Mouse (Mus musculus) CH12.LX (cell line): ENCODE measurements at regions not wholly inside any gene's neighbourhood (a gene's known extent, or its start where the extent isn't known, plus 50 kb on each side); places are given as distances from the start of the nearest gene placed in this dataset.
"Not testable (repeated sequence)": the region's sequence is repeated elsewhere in the genome, so short reads cannot be mapped to it uniquely, and the experiment has no call there.

Experiments
- DNase-seq: peaks from one replicate; pipeline ENCODE4 v3.0.0-alpha.2; 2013; ENCODE audit errors: extremely low read depth
- H3K27ac ChIP-seq: 2 replicates; pipeline ENCODE4 v1.5.1; 2012; ENCODE audit warnings: low read depth, mild to moderate bottlenecking, control low read depth, moderate library complexity; ENCODE audit not compliant: insufficient read depth
- H3K27me3 ChIP-seq: replicated peaks from 2 replicates; pipeline ENCODE3; 2012; ENCODE audit warnings: inconsistent platforms
- H3K36me3 ChIP-seq, 2 experiments: replicated peaks in 1 of 2; 2 replicates each; pipeline versions ENCODE3 to v1.6.1; 2012; ENCODE audit warnings: inconsistent platforms in 1 of 2, low read length in 1 of 2, mild to moderate bottlenecking in 1 of 2, mixed read lengths in 1 of 2, moderate library complexity in 1 of 2; ENCODE audit not compliant: control insufficient read depth in 1 of 2, insufficient read depth in 1 of 2
- H3K4me1 ChIP-seq, 2 experiments: 2 replicates each; pipeline ENCODE4 v1.6.1; 2012; ENCODE audit warnings: inconsistent platforms in 1 of 2, moderate library complexity in 1 of 2; ENCODE audit not compliant: insufficient read depth in 2 of 2, control insufficient read depth in 1 of 2
- H3K4me2 ChIP-seq: 2 replicates; pipeline ENCODE4 v1.6.1; 2012; ENCODE audit warnings: low read depth, mild to moderate bottlenecking, control low read depth; ENCODE audit not compliant: poor library complexity, insufficient read depth, severe bottlenecking
- H3K4me3 ChIP-seq, 3 experiments: fragments of 150-350 bp in 1 of 3; sonication (generic) in 1 of 3; replicated peaks in 1 of 3; 2 replicates each; pipeline versions ENCODE3 to v1.5.1; 2011 to 2012; ENCODE audit warnings: low read depth in 2 of 3, low read length in 2 of 3, mild to moderate bottlenecking in 2 of 3, moderate library complexity in 2 of 3, control low read depth in 1 of 3, improper control_type of control experiment in 1 of 3, inconsistent platforms in 1 of 3, mixed read lengths in 1 of 3; ENCODE audit not compliant: poor library complexity in 1 of 3
- H3K79me2 ChIP-seq: replicated peaks from 2 replicates; pipeline ENCODE4 v1.6.1; 2012; ENCODE audit warnings: mild to moderate bottlenecking, moderate library complexity; ENCODE audit not compliant: control insufficient read depth, poor library complexity, insufficient read depth, severe bottlenecking; ENCODE audit errors: extremely low read depth
- H3K9ac ChIP-seq: 2 replicates; pipeline ENCODE4 v1.6.1; 2012; ENCODE audit warnings: low read depth, mild to moderate bottlenecking, control low read depth, moderate library complexity; ENCODE audit not compliant: insufficient read depth
- H3K9me3 ChIP-seq: replicated peaks from 2 replicates; pipeline ENCODE3; 2012; ENCODE audit warnings: low read length, inconsistent platforms, mixed read lengths
- CHD1 ChIP-seq: IDR thresholded peaks from 2 replicates; pipeline ENCODE4 v1.6.1; 2012; ENCODE audit warnings: low read depth, low read length, improper control_type of control experiment, inconsistent platforms
- CHD2 ChIP-seq: IDR thresholded peaks from 2 replicates; pipeline ENCODE4 v1.6.1; 2011; ENCODE audit warnings: low read length, improper control_type of control experiment
- ELF1 ChIP-seq: IDR thresholded peaks from 2 replicates; pipeline ENCODE4 v1.6.1; 2014; ENCODE audit warnings: low read depth, mild to moderate bottlenecking, inconsistent platforms, low read length, improper control_type of control experiment
- EP300 ChIP-seq: IDR thresholded peaks from 2 replicates; pipeline ENCODE4 v1.6.1; 2011; ENCODE audit warnings: low read length, improper control_type of control experiment
- ETS1 ChIP-seq: conservative IDR thresholded peaks from 2 replicates; pipeline ENCODE4 v1.6.1; 2012; ENCODE audit warnings: low read depth, mild to moderate bottlenecking, inconsistent platforms, low read length, improper control_type of control experiment, moderate library complexity
- HCFC1 ChIP-seq: IDR thresholded peaks from 2 replicates; pipeline ENCODE4 v1.6.1; 2012; ENCODE audit warnings: low read depth, mild to moderate bottlenecking, inconsistent platforms, low read length, improper control_type of control experiment
- IRF4 ChIP-seq: IDR thresholded peaks from 2 replicates; pipeline ENCODE4 v1.6.1; 2014; ENCODE audit warnings: low read depth, mild to moderate bottlenecking, inconsistent platforms, low read length, improper control_type of control experiment
- JUN ChIP-seq: IDR thresholded peaks from 2 replicates; pipeline ENCODE4 v1.6.1; 2011; ENCODE audit warnings: low read depth, mild to moderate bottlenecking, low read length, improper control_type of control experiment, moderate library complexity; ENCODE audit not compliant: insufficient read depth
- MAFK ChIP-seq: IDR thresholded peaks from 2 replicates; pipeline ENCODE4 v1.6.1; 2011; ENCODE audit warnings: low read length, improper control_type of control experiment; ENCODE audit not compliant: insufficient replicate concordance
- MAX ChIP-seq: IDR thresholded peaks from 2 replicates; pipeline ENCODE4 v1.6.1; 2011; ENCODE audit warnings: low read length, improper control_type of control experiment
- MAZ ChIP-seq: IDR thresholded peaks from 2 replicates; pipeline ENCODE4 v1.6.1; 2012; ENCODE audit warnings: low read depth, mild to moderate bottlenecking, inconsistent platforms, low read length, improper control_type of control experiment, moderate library complexity
- MXI1 ChIP-seq: IDR thresholded peaks from 2 replicates; pipeline ENCODE4 v1.6.1; 2011; ENCODE audit warnings: mild to moderate bottlenecking, low read depth, low read length, improper control_type of control experiment
- NRF1 ChIP-seq: IDR thresholded peaks from 2 replicates; pipeline ENCODE4 v1.6.1; 2014; ENCODE audit warnings: low read depth, mild to moderate bottlenecking, inconsistent platforms, low read length, improper control_type of control experiment, moderate library complexity
- PAX5 ChIP-seq: IDR thresholded peaks from 2 replicates; pipeline ENCODE4 v1.6.1; 2012; ENCODE audit warnings: low read length, inconsistent platforms, mixed read lengths
- POLR2AphosphoS2 ChIP-seq: IDR thresholded peaks from 2 replicates; pipeline ENCODE4 v1.6.1; 2011; ENCODE audit warnings: low read depth, low read length, improper control_type of control experiment
- RCOR1 ChIP-seq: conservative IDR thresholded peaks from 2 replicates; pipeline ENCODE4 v1.6.1; 2012; ENCODE audit warnings: low read depth, mild to moderate bottlenecking, inconsistent platforms, low read length, improper control_type of control experiment
- SIN3A ChIP-seq: IDR thresholded peaks from 2 replicates; pipeline ENCODE4 v1.6.1; 2012; ENCODE audit warnings: low read length, improper control_type of control experiment, inconsistent platforms
- SMC3 ChIP-seq: IDR thresholded peaks from 2 replicates; pipeline ENCODE4 v1.6.1; 2011; ENCODE audit warnings: low read depth, low read length, improper control_type of control experiment
- ZKSCAN1 ChIP-seq: IDR thresholded peaks from 2 replicates; pipeline ENCODE4 v1.6.1; 2012; ENCODE audit warnings: low read depth, inconsistent platforms, low read length, improper control_type of control experiment, borderline replicate concordance
- ZMIZ1 ChIP-seq: IDR thresholded peaks from 2 replicates; pipeline ENCODE4 v1.6.1; 2012; ENCODE audit warnings: low read depth, mild to moderate bottlenecking, inconsistent platforms, low read length, improper control_type of control experiment
- dilution Hi-C: fragments of 300-500 bp; cut with MboI; formaldehyde crosslinking; loops from 2 replicates; pipeline ENCODE4 v1.14.3; 2020; ENCODE audit warnings: low sequenced_read_pairs; ENCODE audit not compliant: extremely low pct_unique_long_range_greater_than_20kb, extremely low pct_ligation_motif_present
- in situ Hi-C: fragments of 300-500 bp; cut with MboI; formaldehyde crosslinking; loops from 3 replicates; pipeline ENCODE4 v1.14.3; 2019; ENCODE audit warnings: low sequenced_read_pairs, low pct_ligation_motif_present, low pct_unique_long_range_greater_than_20kb, mixed read lengths

GRCm38 (mm10) chr10:111354607-111355006, 56.1 kb downstream of the Bbs10 start:
- DNase-seq, result no peak
- Histone ChIP-seq H3K4me3 (no peak overlapping the region), H3K27ac (no peak overlapping the region), H3K27me3 (no peaks in the 10 kb centered on the region), H3K9ac (no peak overlapping the region), H3K9me3 (no peaks in the 10 kb centered on the region), H3K4me2 (no peak overlapping the region), H3K36me3 (no peaks in the 10 kb centered on the region), H3K79me2 (no peaks in the 10 kb centered on the region), H3K4me1 (no peaks in the 10 kb centered on the region)
- TF ChIP-seq SIN3A, result no peak
- TF ChIP-seq PAX5, result no peak
- TF ChIP-seq ETS1, result no peak
- TF ChIP-seq MXI1, result no peak
- no peak for TF ChIP-seq RCOR1
- TF ChIP-seq POLR2AphosphoS2, result no peak
- no peak for TF ChIP-seq ELF1
- no peak for TF ChIP-seq ZMIZ1
- TF ChIP-seq SMC3, result no peak
- no peak for TF ChIP-seq EP300
- no peak for TF ChIP-seq CHD1
- no peak for TF ChIP-seq MAZ
- TF ChIP-seq MAX, result no peak
- no peak for TF ChIP-seq JUN
- TF ChIP-seq IRF4, result no peak
- TF ChIP-seq MAFK, result no peak
- TF ChIP-seq NRF1, result no peak
- no peak for TF ChIP-seq CHD2
- TF ChIP-seq HCFC1, result no peak
- TF ChIP-seq ZKSCAN1, result no peak
- in situ Hi-C loops (no loop called here), dilution Hi-C loops (no loop called here)

- H3K9me3 ChIP-seq, H3K9ac ChIP-seq, H3K27ac ChIP-seq, H3K4me1 ChIP-seq, in situ Hi-C loops, H3K4me2 ChIP-seq, DNase-seq, H3K79me2 ChIP-seq, H3K4me3 ChIP-seq, H3K36me3 ChIP-seq, dilution Hi-C loops, H3K27me3 ChIP-seq: not testable (repeated sequence)
These were observed 59.9 kb downstream of the Bbs10 start for GRCm38 (mm10) chr10:111358340-111358739.
